Mouse (Mus musculus): ENCODE measurements around the gene Traf3ip2. TPM values are rescaled to one million over a fixed set of nuclear protein-coding genes. Genes with fewer than 3 reads are reported as not detected.

The Traf3ip2 gene
- polyA plus RNA-seq (2011; ENCODE audit: insufficient read depth, insufficient read length, low replicate concordance, missing spikeins), result 3.4 and 15.0 TPM in 2 replicates

DNA sequence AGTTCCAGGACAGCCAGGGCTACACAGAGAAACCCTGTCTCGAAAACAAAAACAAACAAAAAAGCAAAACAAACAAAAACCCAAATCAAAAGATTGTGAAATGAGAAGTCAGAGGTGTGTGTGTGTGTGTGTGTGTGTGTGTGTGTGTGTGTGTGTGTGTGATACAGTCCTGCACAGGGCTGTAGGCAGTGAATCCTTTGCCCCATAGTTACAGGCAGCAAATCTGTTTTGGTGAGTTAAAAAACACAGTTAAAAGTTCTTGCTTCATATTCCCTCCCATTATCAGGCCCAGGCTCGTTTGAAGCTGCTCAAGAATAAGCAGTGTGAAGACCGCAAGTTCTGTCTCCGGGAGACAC lies at the start of gene Traf3ip2:
TSS of gene Traf3ip2 (plus strand) at position 302 of the 356 bp plus-strand sequence.
- no peak for TF ChIP-seq CTCF (IDR thresholded peaks at IDR 0.05; ENCODE audit: control insufficient read depth, insufficient read depth, low read length)
- no peak for TF ChIP-seq POLR2A (IDR thresholded peaks at IDR 0.05; ENCODE audit: borderline replicate concordance, control insufficient read depth, low read depth, low read length)
- peak within 1 kb of the TSS; percentile 62 for H3K4me3 ChIP-seq (replicated peaks; ENCODE audit: control insufficient read depth, low read depth, low read length)
- H3K27ac ChIP-seq (ENCODE audit: control insufficient read depth, insufficient read depth, low read depth, low read length, poor library complexity), result peak within 1 kb of the TSS; percentile 83
- 17% methylated on average over 4 of the region's 4 CpGs for WGBS
- peaks cover 2% of the 10 kb centered on the region; the same call in 1 of the 2 replicates for H3K4me1 ChIP-seq (ENCODE audit: control insufficient read depth, insufficient read depth, low read length)

DNA sequence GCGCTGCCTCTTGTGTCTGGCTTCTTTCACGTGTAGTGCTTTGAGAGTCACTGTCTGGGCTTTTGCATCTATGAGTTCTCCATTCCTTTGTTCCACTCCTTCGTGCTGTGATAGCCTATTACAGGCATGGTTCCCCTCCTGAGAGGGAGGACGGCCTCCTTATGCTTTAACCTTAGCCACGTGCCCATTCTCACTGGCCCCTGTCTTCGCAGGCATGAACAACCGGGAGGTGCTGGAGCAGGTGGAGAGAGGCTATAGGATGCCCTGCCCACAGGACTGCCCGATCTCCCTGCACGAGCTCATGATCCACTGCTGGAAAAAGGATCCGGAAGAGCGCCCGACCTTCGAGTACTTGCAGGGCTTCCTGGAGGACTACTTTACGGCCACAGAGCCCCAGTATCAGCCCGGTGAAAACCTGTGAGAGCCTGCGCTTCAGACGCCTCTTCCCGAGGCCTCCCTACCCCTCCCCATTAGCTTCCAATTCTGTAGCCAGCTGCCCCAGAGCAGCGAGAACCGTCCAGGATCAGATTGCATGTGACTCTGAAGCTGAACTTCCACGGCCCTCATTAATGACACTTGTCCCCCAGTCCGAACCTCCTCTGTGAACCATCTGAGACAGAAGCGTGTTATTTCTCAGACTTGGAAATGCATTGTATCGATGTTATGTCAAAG lies 49.0 kb upstream of the Traf3ip2 start:
- TF ChIP-seq POLR2A (IDR thresholded peaks at IDR 0.05; ENCODE audit: borderline replicate concordance, control insufficient read depth, low read depth, low read length), result no peak
- no peak for TF ChIP-seq CTCF (IDR thresholded peaks at IDR 0.05; ENCODE audit: control insufficient read depth, insufficient read depth, low read length)
- 87% methylated on average over 24 of the region's 24 CpGs for WGBS
- no peaks in the 10 kb centered on the region for H3K4me1 ChIP-seq (ENCODE audit: control insufficient read depth, insufficient read depth, low read length)

DNA sequence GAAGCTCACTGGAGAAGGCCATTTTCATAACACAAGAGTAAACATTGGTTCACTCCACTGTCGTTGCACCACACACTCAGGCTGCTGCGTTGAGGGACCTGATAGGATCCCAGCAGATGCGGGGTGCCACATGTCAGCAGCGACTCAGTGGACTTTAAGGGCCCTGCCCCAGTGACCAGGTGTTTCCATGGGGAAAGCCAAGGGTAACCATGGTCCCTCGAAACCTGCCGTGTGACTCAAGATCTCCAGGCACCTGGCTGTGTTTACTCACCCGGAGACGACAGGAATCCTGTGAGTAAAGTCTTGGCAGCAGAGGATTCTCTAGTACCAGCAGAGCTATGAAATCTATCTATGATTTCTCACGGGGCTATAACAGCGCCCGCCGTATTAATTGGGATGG lies 45.8 kb upstream of the Traf3ip2 start:
- no peaks in the 10 kb centered on the region for H3K4me1 ChIP-seq (ENCODE audit: control insufficient read depth, insufficient read depth, low read length)
- H3K27ac ChIP-seq (ENCODE audit: control insufficient read depth, insufficient read depth, low read depth, low read length, poor library complexity), result no peak overlapping the region
- WGBS, result 87% methylated on average over 12 of the region's 12 CpGs
- no peak overlapping the region for H3K4me3 ChIP-seq (replicated peaks; ENCODE audit: control insufficient read depth, low read depth, low read length)
- TF ChIP-seq CTCF (IDR thresholded peaks at IDR 0.05; ENCODE audit: control insufficient read depth, insufficient read depth, low read length) (no peak), POLR2A (IDR thresholded peaks at IDR 0.05; ENCODE audit: borderline replicate concordance, control insufficient read depth, low read depth, low read length) (no peak)

More for the DNA sequence above, 49.0 kb upstream of the Traf3ip2 start:
- Histone ChIP-seq H3K27ac (ENCODE audit: control insufficient read depth, insufficient read depth, low read depth, low read length, poor library complexity) (no peak overlapping the region), H3K4me3 (replicated peaks; ENCODE audit: control insufficient read depth, low read depth, low read length) (no peak overlapping the region)

DNA sequence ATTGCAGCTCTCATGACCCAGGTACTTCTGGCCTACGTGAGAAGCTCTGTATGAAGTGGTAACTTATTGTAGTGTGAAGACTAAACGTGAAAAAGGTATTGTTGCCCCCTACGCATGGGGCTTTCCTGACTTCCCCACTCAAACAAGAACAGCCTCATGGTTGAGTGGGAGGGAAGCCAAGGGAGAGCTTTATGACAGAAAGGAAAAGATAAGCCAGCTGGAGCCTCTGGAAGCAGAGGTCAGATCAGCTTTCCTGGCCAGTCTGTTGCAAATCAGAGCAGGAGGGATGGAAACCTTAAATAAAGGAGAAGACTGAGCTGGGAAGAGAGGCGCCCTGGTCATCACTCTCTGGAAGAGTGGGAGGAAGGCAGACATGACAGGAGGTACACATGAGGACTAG lies 43.7 kb upstream of the Traf3ip2 start:
- 83% methylated on average over 4 of the region's 4 CpGs for WGBS
- TF ChIP-seq CTCF (IDR thresholded peaks at IDR 0.05; ENCODE audit: control insufficient read depth, insufficient read depth, low read length), result no peak
- TF ChIP-seq POLR2A (IDR thresholded peaks at IDR 0.05; ENCODE audit: borderline replicate concordance, control insufficient read depth, low read depth, low read length), result no peak
- H3K27ac ChIP-seq (ENCODE audit: control insufficient read depth, insufficient read depth, low read depth, low read length, poor library complexity), result no peak overlapping the region
- H3K4me1 ChIP-seq (ENCODE audit: control insufficient read depth, insufficient read depth, low read length), result no peaks in the 10 kb centered on the region
- no peak overlapping the region for H3K4me3 ChIP-seq (replicated peaks; ENCODE audit: control insufficient read depth, low read depth, low read length)

DNA sequence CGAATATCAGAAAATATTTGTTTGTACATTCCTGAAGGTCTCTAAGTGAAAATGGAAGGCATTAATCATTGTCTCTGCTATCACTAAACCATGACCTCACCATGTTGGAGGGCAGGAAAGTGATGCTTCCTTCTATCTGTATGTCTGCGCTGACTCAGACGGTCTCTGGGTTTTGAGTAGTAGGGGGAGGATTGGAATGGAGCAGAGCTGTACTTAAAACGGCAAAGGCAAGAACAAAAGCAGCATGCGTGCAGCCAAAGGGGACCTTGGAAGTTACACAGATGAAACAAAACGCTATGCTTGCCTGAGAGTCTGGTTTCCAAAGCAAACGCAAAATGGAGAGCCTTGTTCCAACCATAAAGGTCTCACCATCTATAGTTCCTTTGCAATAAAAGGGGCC lies 41.7 kb upstream of the Traf3ip2 start:
- no peak overlapping the region for H3K27ac ChIP-seq (ENCODE audit: control insufficient read depth, insufficient read depth, low read depth, low read length, poor library complexity)
- TF ChIP-seq POLR2A (IDR thresholded peaks at IDR 0.05; ENCODE audit: borderline replicate concordance, control insufficient read depth, low read depth, low read length) (no peak), CTCF (IDR thresholded peaks at IDR 0.05; ENCODE audit: control insufficient read depth, insufficient read depth, low read length) (no peak)
- H3K4me1 ChIP-seq (ENCODE audit: control insufficient read depth, insufficient read depth, low read length), result no peaks in the 10 kb centered on the region
- WGBS, result 69% methylated on average over 7 of the region's 7 CpGs
- H3K4me3 ChIP-seq (replicated peaks; ENCODE audit: control insufficient read depth, low read depth, low read length), result no peak overlapping the region

DNA sequence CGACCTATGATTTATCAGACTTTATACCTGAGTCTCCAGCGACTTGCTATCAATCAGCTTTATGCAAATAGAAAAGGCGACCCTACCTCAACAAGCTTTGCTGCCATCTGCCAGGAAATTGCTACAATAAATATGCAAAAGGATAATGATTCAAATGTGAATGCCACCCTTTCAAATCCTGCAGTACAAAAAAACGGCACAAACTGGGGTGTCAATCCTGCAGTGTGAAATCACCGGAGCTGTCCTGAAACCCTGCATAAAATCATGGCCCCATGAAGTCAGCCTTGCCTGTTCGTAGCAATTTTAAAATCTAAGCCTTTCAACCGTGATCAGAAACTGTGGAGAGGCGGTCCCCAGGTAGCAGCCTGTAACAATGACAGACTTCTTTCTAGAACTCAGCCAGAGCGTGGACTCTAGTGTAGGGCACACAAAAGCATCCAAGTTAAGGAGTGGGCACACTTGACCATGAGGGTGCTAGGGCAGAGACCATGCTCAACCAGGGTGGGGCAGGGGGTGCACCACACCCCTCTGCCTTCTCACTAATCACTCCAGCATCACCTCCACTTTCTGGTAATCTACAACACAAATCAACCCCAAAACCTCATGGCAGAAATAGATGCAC lies 40.6 kb upstream of the Traf3ip2 start:
- Histone ChIP-seq H3K4me3 (replicated peaks; ENCODE audit: control insufficient read depth, low read depth, low read length) (no peak overlapping the region), H3K4me1 (ENCODE audit: control insufficient read depth, insufficient read depth, low read length) (no peaks in the 10 kb centered on the region), H3K27ac (ENCODE audit: control insufficient read depth, insufficient read depth, low read depth, low read length, poor library complexity) (no peak overlapping the region)
- WGBS, result 70% methylated on average over 9 of the region's 9 CpGs
- TF ChIP-seq POLR2A (IDR thresholded peaks at IDR 0.05; ENCODE audit: borderline replicate concordance, control insufficient read depth, low read depth, low read length) (no peak), CTCF (IDR thresholded peaks at IDR 0.05; ENCODE audit: control insufficient read depth, insufficient read depth, low read length) (no peak)

DNA sequence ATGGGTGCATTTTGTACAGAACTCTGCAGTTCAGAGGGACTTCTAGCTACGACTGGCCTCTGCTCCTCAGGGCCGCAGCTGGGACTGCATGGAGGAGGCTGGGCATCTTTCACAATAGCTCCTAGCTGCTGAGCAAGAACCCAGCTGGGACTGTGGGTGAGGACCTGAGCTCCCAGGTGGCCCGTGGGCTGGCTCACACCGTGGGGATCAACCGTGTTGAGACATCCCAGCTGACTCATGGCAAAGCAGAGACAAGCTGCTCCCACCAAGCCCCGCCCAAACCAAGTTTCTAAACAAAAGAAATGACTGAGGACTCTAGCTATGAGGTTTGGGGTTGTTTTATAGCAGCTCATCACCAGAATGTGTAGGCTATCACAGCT lies 40.1 kb upstream of the Traf3ip2 start:
- WGBS, result 28% methylated on average over 6 of the region's 6 CpGs
- TF ChIP-seq POLR2A (IDR thresholded peaks at IDR 0.05; ENCODE audit: borderline replicate concordance, control insufficient read depth, low read depth, low read length) (no peak), CTCF (IDR thresholded peaks at IDR 0.05; ENCODE audit: control insufficient read depth, insufficient read depth, low read length) (no peak)
- H3K4me1 ChIP-seq (ENCODE audit: control insufficient read depth, insufficient read depth, low read length), result no peaks in the 10 kb centered on the region
- no peak overlapping the region for H3K4me3 ChIP-seq (replicated peaks; ENCODE audit: control insufficient read depth, low read depth, low read length)
- no peak overlapping the region for H3K27ac ChIP-seq (ENCODE audit: control insufficient read depth, insufficient read depth, low read depth, low read length, poor library complexity)

DNA sequence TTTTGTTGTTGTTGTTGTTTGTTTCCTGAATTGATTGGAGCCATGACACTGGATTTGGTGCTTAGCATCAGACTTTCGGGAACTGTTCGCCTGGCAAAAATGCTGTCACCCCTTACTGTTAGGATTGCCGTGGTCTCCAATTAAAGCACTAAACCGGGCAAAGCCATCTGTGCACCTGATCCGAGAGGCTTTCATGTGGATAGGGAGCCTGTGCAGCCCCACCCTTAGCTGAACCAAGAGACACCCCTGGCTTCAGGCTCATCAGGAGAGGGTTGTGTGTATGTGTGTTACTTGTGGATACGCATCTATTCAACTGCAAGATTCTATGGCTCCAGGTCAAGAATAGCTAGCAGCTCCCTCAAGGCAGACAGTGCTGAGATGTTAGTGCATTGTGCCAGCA lies 36.3 kb upstream of the Traf3ip2 start:
- Histone ChIP-seq H3K4me3 (replicated peaks; ENCODE audit: control insufficient read depth, low read depth, low read length) (no peak overlapping the region), H3K4me1 (ENCODE audit: control insufficient read depth, insufficient read depth, low read length) (no peaks in the 10 kb centered on the region), H3K27ac (ENCODE audit: control insufficient read depth, insufficient read depth, low read depth, low read length, poor library complexity) (no peak overlapping the region)
- TF ChIP-seq POLR2A (IDR thresholded peaks at IDR 0.05; ENCODE audit: borderline replicate concordance, control insufficient read depth, low read depth, low read length) (no peak), CTCF (IDR thresholded peaks at IDR 0.05; ENCODE audit: control insufficient read depth, insufficient read depth, low read length) (no peak)
- 83% methylated on average over 6 of the region's 6 CpGs for WGBS
